Mouse (Mus musculus): ENCODE measurements around the gene Fam169b. TPM values are rescaled to one million over a fixed set of nuclear protein-coding genes. Genes with fewer than 3 reads are reported as not detected.

The Fam169b gene
- polyA plus RNA-seq, 1 experiment from 2014 or later, result 1.1 TPM

- Histone ChIP-seq H3K27me3 (no peaks in the 10 kb centered on the region), H3K27ac (no peak overlapping the region), H3K36me3 (no peaks in the 10 kb centered on the region), H3K9ac (no peak overlapping the region), H3K4me2 (no peak overlapping the region), H3K4me3 (replicated peaks) (no peak overlapping the region), H3K9me3 (replicated peaks) (0 out of 2 replicates have a peak, but pooled peaks cover 4% of the 10 kb centered on the region), H3K4me1 (0 out of 2 replicates have a peak, but pooled peaks cover 5% of the 10 kb centered on the region)
- 60% methylated on average over 8 of the region's 8 CpGs for WGBS
- ATAC-seq (replicated peaks; ENCODE audit: low FRiP score), result no peak
Observed at GRCm38 (mm10) chr7:68337080-68337781, 63.6 kb downstream of the Fam169b start.

GRCm38 (mm10) chr7:68338680-68339079 lies 65.0 kb downstream of the Fam169b start:
- Histone ChIP-seq H3K4me3 (replicated peaks) (no peak overlapping the region), H3K9me3 (replicated peaks) (0 out of 2 replicates have a peak, but pooled peaks cover 4% of the 10 kb centered on the region), H3K9ac (no peak overlapping the region), H3K4me2 (no peak overlapping the region), H3K27me3 (no peaks in the 10 kb centered on the region), H3K4me1 (0 out of 2 replicates have a peak, but pooled peaks cover 5% of the 10 kb centered on the region), H3K27ac (no peak overlapping the region), H3K36me3 (no peaks in the 10 kb centered on the region)
- no peak for ATAC-seq (replicated peaks; ENCODE audit: low FRiP score)
- WGBS, result 93% methylated on average over 6 of the region's 6 CpGs

- H3K4me1 ChIP-seq, result peaks cover 6% of the 10 kb centered on the region; the same call in 1 of the 2 replicates
- H3K4me3 ChIP-seq (replicated peaks), result no peak overlapping the region
- no peak overlapping the region for H3K27ac ChIP-seq
- no peak overlapping the region for H3K9ac ChIP-seq
- WGBS, result 46% methylated on average over 5 of the region's 5 CpGs
- no peaks in the 10 kb centered on the region for H3K9me3 ChIP-seq (replicated peaks)
- no peak overlapping the region for H3K4me2 ChIP-seq
- H3K36me3 ChIP-seq, result no peaks in the 10 kb centered on the region
- no peaks in the 10 kb centered on the region for H3K27me3 ChIP-seq
- peak; percentile 54 for ATAC-seq (replicated peaks; ENCODE audit: low FRiP score)
Observed at GRCm38 (mm10) chr7:68344561-68344960, 70.9 kb downstream of the Fam169b start.

- ATAC-seq (replicated peaks; ENCODE audit: low FRiP score), result no peak
Observed at GRCm38 (mm10) chr7:68345963-68346362, 72.3 kb downstream of the Fam169b start.

GRCm38 (mm10) chr7:68355325-68356076 lies 81.9 kb downstream of the Fam169b start:
- 60% methylated on average over 11 of the region's 11 CpGs for WGBS
- Histone ChIP-seq H3K4me1 (peaks cover 23% of the 10 kb centered on the region), H3K9ac (no peak overlapping the region), H3K4me3 (replicated peaks) (no peak overlapping the region), H3K27me3 (peaks cover 10% of the 10 kb centered on the region), H3K36me3 (no peaks in the 10 kb centered on the region), H3K27ac (no peak overlapping the region), H3K9me3 (replicated peaks) (no peaks in the 10 kb centered on the region), H3K4me2 (no peak overlapping the region)
- no peak for ATAC-seq (replicated peaks; ENCODE audit: low FRiP score)

More at GRCm38 (mm10) chr7:68345963-68346362, 72.3 kb downstream of the Fam169b start:
- Histone ChIP-seq H3K4me3 (replicated peaks) (no peak overlapping the region), H3K36me3 (no peaks in the 10 kb centered on the region), H3K4me2 (no peak overlapping the region), H3K27ac (no peak overlapping the region), H3K9me3 (replicated peaks) (no peaks in the 10 kb centered on the region), H3K27me3 (no peaks in the 10 kb centered on the region), H3K4me1 (peaks cover 6% of the 10 kb centered on the region; the same call in 1 of the 2 replicates), H3K9ac (no peak overlapping the region)
- 84% methylated on average over 10 of the region's 10 CpGs for WGBS

- peaks cover 10% of the 10 kb centered on the region for H3K27me3 ChIP-seq
- 0 out of 2 replicates have a peak overlapping the region, but pooled peaks have one; percentile 16 for H3K4me2 ChIP-seq
- no peak overlapping the region for H3K27ac ChIP-seq
- H3K36me3 ChIP-seq, result no peaks in the 10 kb centered on the region
- H3K4me3 ChIP-seq (replicated peaks), result no peak overlapping the region
- no peaks in the 10 kb centered on the region for H3K9me3 ChIP-seq (replicated peaks)
- H3K4me1 ChIP-seq, result peaks cover 23% of the 10 kb centered on the region
- no peak overlapping the region for H3K9ac ChIP-seq
- 19% methylated on average over 7 of the region's 7 CpGs for WGBS
- ATAC-seq (replicated peaks; ENCODE audit: low FRiP score), result no peak
Observed at GRCm38 (mm10) chr7:68357407-68357806, 83.8 kb downstream of the Fam169b start.

GRCm38 (mm10) chr7:68362609-68363008 lies 89.0 kb downstream of the Fam169b start:
- H3K9ac ChIP-seq, result no peak overlapping the region
- H3K9me3 ChIP-seq (replicated peaks), result no peaks in the 10 kb centered on the region
- no peak overlapping the region for H3K27ac ChIP-seq
- no peak for ATAC-seq (replicated peaks; ENCODE audit: low FRiP score)
- no peaks in the 10 kb centered on the region for H3K4me1 ChIP-seq
- H3K4me3 ChIP-seq (replicated peaks), result no peak overlapping the region
- H3K4me2 ChIP-seq, result no peak overlapping the region
- H3K27me3 ChIP-seq, result peaks cover 9% of the 10 kb centered on the region
- 65% methylated on average over 7 of the region's 7 CpGs for WGBS
- H3K36me3 ChIP-seq, result no peaks in the 10 kb centered on the region

- H3K36me3 ChIP-seq, result no peaks in the 10 kb centered on the region
- ATAC-seq (replicated peaks; ENCODE audit: low FRiP score), result no peak
- whole genome bisulfite sequencing, result 81% methylated on average over 9 of the region's 9 CpGs
Observed at GRCm38 (mm10) chr7:68365711-68366110, 92.1 kb downstream of the Fam169b start.

GRCm38 (mm10) chr7:68368948-68369347 lies 95.3 kb downstream of the Fam169b start:
- peaks cover 20% of the 10 kb centered on the region; the same call in 1 of the 2 replicates for H3K27me3 ChIP-seq
- H3K4me1 ChIP-seq, result peaks cover 10% of the 10 kb centered on the region; the same call in 1 of the 2 replicates
- H3K4me2 ChIP-seq, result no peak overlapping the region
- H3K27ac ChIP-seq, result no peak overlapping the region
- no peak for ATAC-seq (replicated peaks; ENCODE audit: low FRiP score)
- H3K9me3 ChIP-seq (replicated peaks), result no peaks in the 10 kb centered on the region
- WGBS, result 83% methylated on average over 12 of the region's 12 CpGs
- no peak overlapping the region for H3K4me3 ChIP-seq (replicated peaks)
- no peaks in the 10 kb centered on the region for H3K36me3 ChIP-seq
- no peak overlapping the region for H3K9ac ChIP-seq

More at GRCm38 (mm10) chr7:68365711-68366110, 92.1 kb downstream of the Fam169b start:
- Histone ChIP-seq H3K9me3 (replicated peaks) (no peaks in the 10 kb centered on the region), H3K9ac (no peak overlapping the region), H3K4me3 (replicated peaks) (no peak overlapping the region), H3K4me1 (peaks cover 10% of the 10 kb centered on the region; the same call in 1 of the 2 replicates), H3K27me3 (peaks cover 6% of the 10 kb centered on the region; the same call in 1 of the 2 replicates), H3K27ac (no peak overlapping the region), H3K4me2 (no peak overlapping the region)

GRCm38 (mm10) chr7:68369694-68370093 lies 96.1 kb downstream of the Fam169b start:
- 2% methylated on average over 12 of the region's 13 CpGs for whole genome bisulfite sequencing

GRCm38 (mm10) chr7:68374109-68374857 lies 100.6 kb downstream of the Fam169b start:
- H3K27ac ChIP-seq, result no peak overlapping the region
- peak overlapping the region; percentile 30 for H3K4me3 ChIP-seq (replicated peaks)
- peaks cover 15% of the 10 kb centered on the region; the same call in 1 of the 2 replicates for H3K27me3 ChIP-seq
- peak overlapping the region; percentile 61 for H3K4me2 ChIP-seq
- H3K4me1 ChIP-seq, result peaks cover 14% of the 10 kb centered on the region; the same call in 1 of the 2 replicates
- 19% methylated on average over 16 of the region's 16 CpGs for WGBS
- no peak overlapping the region for H3K9ac ChIP-seq
- H3K36me3 ChIP-seq, result no peaks in the 10 kb centered on the region
- no peaks in the 10 kb centered on the region for H3K9me3 ChIP-seq (replicated peaks)
- peak; percentile 47; the same call in 1 of the 2 replicates for ATAC-seq (replicated peaks; ENCODE audit: low FRiP score)

More at GRCm38 (mm10) chr7:68369694-68370093, 96.1 kb downstream of the Fam169b start:
- peaks cover 20% of the 10 kb centered on the region; the same call in 1 of the 2 replicates for H3K27me3 ChIP-seq
- peaks cover 14% of the 10 kb centered on the region; the same call in 1 of the 2 replicates for H3K4me1 ChIP-seq
- no peak overlapping the region for H3K9ac ChIP-seq
- H3K27ac ChIP-seq, result no peak overlapping the region
- H3K9me3 ChIP-seq (replicated peaks), result no peaks in the 10 kb centered on the region
- ATAC-seq (replicated peaks; ENCODE audit: low FRiP score), result peak; percentile 64
- H3K4me2 ChIP-seq, result peak overlapping the region; percentile 62
- peak overlapping the region; percentile 38 for H3K4me3 ChIP-seq (replicated peaks)
- H3K36me3 ChIP-seq, result no peaks in the 10 kb centered on the region

Measured in kidney, embryonic 15.5 days (tissue).